Mouse (Mus musculus) stomach, embryonic 14.5 days (tissue): ENCODE measurements around the gene Cnnm3. TPM values are rescaled to one million over a fixed set of nuclear protein-coding genes. Genes with fewer than 3 reads are reported as not detected.

Experiments used
- ATAC-seq: fragments of 200-750 bp; cut with Nextera tagmentation; 2 replicates; pipeline ENCODE4 v1.8.0; 2017; ENCODE audit warnings: low read depth, moderate TSS enrichment; ENCODE audit not compliant: insufficient number of reproducible peaks, insufficient read depth, low FRiP score
- H3K27ac ChIP-seq: fragments of 300-500 bp; sonication (generic); 2 replicates; pipeline ENCODE4 v1.5.1; 2014; ENCODE audit warnings: mild to moderate bottlenecking, low read length, moderate library complexity, mixed read lengths
- H3K27me3 ChIP-seq: fragments of 300-500 bp; sonication (generic); 2 replicates; pipeline ENCODE4 v1.6.1; 2014; ENCODE audit warnings: low read length, control low read depth, mixed read lengths; ENCODE audit not compliant: control insufficient read depth, insufficient read depth
- H3K36me3 ChIP-seq: fragments of 300-500 bp; sonication (generic); 2 replicates; pipeline ENCODE4 v1.6.1; 2014; ENCODE audit warnings: mild to moderate bottlenecking, control low read depth, low read length, moderate library complexity, mixed read lengths; ENCODE audit not compliant: control insufficient read depth, insufficient read depth
- H3K4me1 ChIP-seq: fragments of 300-500 bp; sonication (generic); 2 replicates; pipeline ENCODE4 v1.6.1; 2014; ENCODE audit warnings: low read length, control low read depth, mixed read lengths; ENCODE audit not compliant: control insufficient read depth, insufficient read depth
- H3K4me2 ChIP-seq: fragments of 300-500 bp; sonication (generic); replicated peaks from 2 replicates; pipeline ENCODE4 v1.6.1; 2014; ENCODE audit warnings: low read depth, low read length, control low read depth
- H3K4me3 ChIP-seq: fragments of 300-500 bp; sonication (generic); 2 replicates; pipeline ENCODE4 v1.5.1; 2014; ENCODE audit warnings: low read depth, low read length, control low read depth
- H3K9ac ChIP-seq: fragments of 300-500 bp; sonication (generic); replicated peaks from 2 replicates; pipeline ENCODE4 v1.6.1; 2014; ENCODE audit warnings: low read depth, mild to moderate bottlenecking, control low read depth, low read length, moderate library complexity, mixed read lengths
- H3K9me3 ChIP-seq: fragments of 300-500 bp; sonication (generic); 2 replicates; pipeline ENCODE4 v1.6.1; 2016; ENCODE audit warnings: low read depth, low read length, control low read depth; ENCODE audit not compliant: control insufficient read depth
- WGBS: fragments of 180-500 bp; shearing (Covaris S2); extraction: QIAGEN DNeasy Blood & Tissue Kit; methylation state at CpG from one replicate; pipeline ENCODE4 v1.1.7; 2014; 5-methylcytosine and 5-hydroxymethylcytosine counted together
- microRNA-seq: library from miRNA; unstranded; fragments of <30 nt; microRNA quantifications from one replicate; pipeline ENCODE4, GENCODE M21; 2016
- polyA plus RNA-seq: library from polyadenylated mRNA; unstranded; fragments of >200 nt; fragmentation: Nextera tagmentation; extraction: Ambion mirVana; gene quantifications from 2 replicates; pipeline ENCODE4 v1.2.1, GENCODE M21; 2014

The Cnnm3 gene
- polyA plus RNA-seq, 1 experiment from 2014 or later = 8.4 TPM

- Histone ChIP-seq H3K4me2 (no peak overlapping the region), H3K9ac (no peak overlapping the region), H3K27me3 (no peaks in the 10 kb centered on the region), H3K27ac (peak overlapping the region; percentile 67), H3K9me3 (no peaks in the 10 kb centered on the region), H3K4me3 (no peak overlapping the region), H3K4me1 (peaks cover 43% of the 10 kb centered on the region), H3K36me3 (no peaks in the 10 kb centered on the region)
- peak; percentile 43; the same call in 1 of the 2 replicates for ATAC-seq
- 67% methylated on average over 5 of the region's 5 CpGs for WGBS
Measured at GRCm38 (mm10) chr1:36574196-36574955, 62.7 kb downstream of the Cnnm3 start.

- H3K27ac ChIP-seq = no peak overlapping the region; the same call in 1 of the 2 replicates
- H3K4me2 ChIP-seq = no peak overlapping the region
- WGBS = 54% methylated on average over 6 of the region's 6 CpGs
- peaks cover 47% of the 10 kb centered on the region for H3K4me1 ChIP-seq
- no peaks in the 10 kb centered on the region for H3K27me3 ChIP-seq
- no peaks in the 10 kb centered on the region for H3K9me3 ChIP-seq
- H3K4me3 ChIP-seq = no peak overlapping the region
- H3K36me3 ChIP-seq = no peaks in the 10 kb centered on the region
- no peak for ATAC-seq
- no peak overlapping the region for H3K9ac ChIP-seq
Measured at GRCm38 (mm10) chr1:36575347-36575746, 63.7 kb downstream of the Cnnm3 start.

DNA sequence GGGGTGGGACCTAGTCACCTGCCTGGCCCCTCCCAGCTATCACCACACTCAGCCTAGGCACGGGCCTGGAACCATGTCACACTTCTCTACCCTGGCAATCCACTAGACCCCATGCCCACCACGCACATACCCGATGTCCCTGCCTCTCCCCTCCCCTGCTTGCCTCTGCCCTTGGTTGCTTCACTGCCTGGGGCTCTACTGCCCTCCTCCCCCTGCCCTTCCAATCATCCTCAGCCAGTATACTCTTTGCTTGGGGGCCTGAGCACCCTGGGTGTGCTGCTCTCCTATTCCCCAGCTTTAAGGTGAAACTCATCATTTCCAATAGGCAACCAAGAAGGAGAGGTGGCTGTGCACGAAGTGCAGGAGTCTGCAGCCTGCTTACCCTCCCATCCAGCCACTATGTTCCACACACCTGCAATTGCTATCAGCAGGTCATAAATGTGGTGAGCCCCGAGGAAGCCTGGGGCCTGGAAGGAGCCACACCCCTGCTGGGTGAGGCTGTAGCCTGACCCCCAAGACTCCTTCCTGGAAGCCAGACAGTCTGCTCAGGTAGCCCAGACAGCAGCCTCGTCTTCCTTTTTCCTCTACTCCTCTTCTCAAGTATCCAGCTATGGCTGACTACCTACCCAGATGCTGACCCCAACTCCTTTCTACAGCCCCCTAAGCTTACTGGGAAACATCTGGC lies 65.5 kb downstream of the Cnnm3 start:
- Histone ChIP-seq H3K4me1 (peaks cover 54% of the 10 kb centered on the region), H3K36me3 (no peaks in the 10 kb centered on the region), H3K4me2 (no peak overlapping the region), H3K9me3 (no peaks in the 10 kb centered on the region), H3K27me3 (no peaks in the 10 kb centered on the region), H3K27ac (no peak overlapping the region), H3K4me3 (no peak overlapping the region), H3K9ac (no peak overlapping the region)
- no peak for ATAC-seq
- whole genome bisulfite sequencing = 60% methylated on average over 6 of the region's 6 CpGs

Small RNA genes lying within 50 kb of the gene (microRNA-seq; reads per million reads assigned to microRNA genes)
- gene Gm47280 = not detected

Other genes starting within 250 kb of the Cnnm3 start
- 10.9 and 13.5 TPM in 2 replicates for gene Neurl3, start 237.2 kb upstream of the Cnnm3 start, polyA plus RNA-seq
- gene Arid5a, start 204.1 kb upstream of the Cnnm3 start, polyA plus RNA-seq = 2.7 and 2.9 TPM in 2 replicates
- gene Kansl3, start 142.7 kb upstream of the Cnnm3 start, polyA plus RNA-seq = 44.7 and 45.1 TPM in 2 replicates
- 0.61 and 0.77 TPM in 2 replicates for gene Fer1l5, start 139.6 kb upstream of the Cnnm3 start, polyA plus RNA-seq
- 31.9 and 35.0 TPM in 2 replicates for gene Lman2l, start 66.6 kb upstream of the Cnnm3 start, polyA plus RNA-seq
- 14.1 and 14.4 TPM in 2 replicates for gene Cnnm4, start 40.2 kb upstream of the Cnnm3 start, polyA plus RNA-seq
- 16.8 and 19.4 TPM in 2 replicates for gene Ankrd23, start 25.0 kb downstream of the Cnnm3 start, polyA plus RNA-seq
- gene Gm42417, start 27.6 kb downstream of the Cnnm3 start, polyA plus RNA-seq = 0.39 TPM in 1 of 2 replicates, not detected in the other
- gene Ankrd39, start 35.6 kb downstream of the Cnnm3 start, polyA plus RNA-seq = 26.2 and 30.4 TPM in 2 replicates
- gene Sema4c, start 46.5 kb downstream of the Cnnm3 start, polyA plus RNA-seq = 4.2 and 4.3 TPM in 2 replicates
- 0.74 and 1.1 TPM in 2 replicates for gene Fam178b, start 171.3 kb downstream of the Cnnm3 start, polyA plus RNA-seq
- 613 and 651 TPM in 2 replicates for gene Cox5b, start 179.6 kb downstream of the Cnnm3 start, polyA plus RNA-seq
- gene 4933424G06Rik, start 198.3 kb downstream of the Cnnm3 start, polyA plus RNA-seq = not detected in 2 replicates
- gene Actr1b, start 202.6 kb downstream of the Cnnm3 start, polyA plus RNA-seq = 86.9 and 91.3 TPM in 2 replicates
- 0.29 and 0.78 TPM in 2 replicates for gene Zap70, start 249.9 kb downstream of the Cnnm3 start, polyA plus RNA-seq